Mouse (Mus musculus) embryonic fibroblast, embryonic 13.5 days (primary cell): ENCODE data around the gene Mphosph10.

Experiments
- CTCF ChIP-seq: IDR thresholded peaks from 2 replicates; pipeline ENCODE4 v1.5.1; 2011; ENCODE audit warnings: mild to moderate bottlenecking, control low read depth, low read length, moderate library complexity, borderline replicate concordance; ENCODE audit not compliant: insufficient read depth
- POLR2A ChIP-seq: IDR thresholded peaks from 2 replicates; pipeline ENCODE4 v1.6.1; 2011; ENCODE audit warnings: low read depth, mild to moderate bottlenecking, control low read depth, low read length, moderate library complexity

GRCm38 (mm10) chr7:64369841-64370240 is 22.2 kb downstream of the Mphosph10 start:
- no peak for TF ChIP-seq CTCF
- no peak for TF ChIP-seq POLR2A
